Mouse (Mus musculus) liver, postnatal 0 days (tissue): ENCODE data around the gene Thumpd3. TPM values are rescaled to one million over a fixed set of nuclear protein-coding genes. Genes with fewer than 3 reads are reported as not detected.

Experiments
- ATAC-seq: fragments of 200-750 bp; cut with Nextera tagmentation; 2 replicates; pipeline ENCODE4 v1.8.0; 2017; ENCODE audit warnings: mild to moderate bottlenecking, moderate library complexity
- DNase-seq: peaks from one replicate; pipeline ENCODE4 v3.0.0-alpha.2; 2016
- H3K27ac ChIP-seq: fragments of 300-500 bp; sonication (generic); 2 replicates; pipeline ENCODE4 v1.5.1; 2014; ENCODE audit warnings: antibody characterized with exemption, moderate library complexity, mild to moderate bottlenecking, low read depth
- H3K27me3 ChIP-seq: fragments of 300-500 bp; sonication (generic); 2 replicates; pipeline ENCODE4 v1.6.1; 2014; ENCODE audit warnings: low read length, control low read depth, mixed read lengths; ENCODE audit not compliant: insufficient read depth
- H3K36me3 ChIP-seq: fragments of 300-500 bp; sonication (generic); replicated peaks from 2 replicates; pipeline ENCODE4 v1.6.1; 2014; ENCODE audit warnings: mild to moderate bottlenecking, control low read depth, low read length, moderate library complexity, mixed read lengths; ENCODE audit not compliant: insufficient read depth
- H3K4me1 ChIP-seq: fragments of 300-500 bp; sonication (generic); 2 replicates; pipeline ENCODE4 v1.6.1; 2014; ENCODE audit warnings: antibody characterized with exemption, mild to moderate bottlenecking, control low read depth; ENCODE audit not compliant: insufficient read depth
- H3K4me2 ChIP-seq: fragments of 300-500 bp; sonication (generic); 2 replicates; pipeline ENCODE4 v1.6.1; 2014; ENCODE audit warnings: low read depth, mild to moderate bottlenecking, low read length, moderate library complexity, mixed read lengths
- H3K4me3 ChIP-seq: fragments of 300-500 bp; sonication (generic); 2 replicates; pipeline ENCODE4 v1.5.1; 2014; ENCODE audit warnings: low read depth, low read length
- H3K9ac ChIP-seq: fragments of 300-500 bp; sonication (generic); replicated peaks from 2 replicates; pipeline ENCODE4 v1.6.1; 2014; ENCODE audit warnings: mild to moderate bottlenecking, moderate library complexity
- H3K9me3 ChIP-seq: fragments of 300-500 bp; sonication (generic); 2 replicates; pipeline ENCODE4 v1.6.1; 2016; ENCODE audit warnings: mild to moderate bottlenecking, control low read depth, low read length, mixed read lengths
- CTCF ChIP-seq: sonication (generic); IDR thresholded peaks from 2 replicates; pipeline ENCODE4 v1.5.1; 2016; ENCODE audit warnings: antibody characterized with exemption, low read depth
- EP300 ChIP-seq: IDR thresholded peaks from 2 replicates; pipeline ENCODE4 v1.6.1; 2016; ENCODE audit warnings: antibody characterized with exemption, low read depth, mild to moderate bottlenecking
- WGBS: fragments of 180-500 bp; shearing (Covaris S2); extraction: QIAGEN DNeasy Blood & Tissue Kit; methylation state at CpG from one replicate; pipeline ENCODE4 v1.1.7; 2014; ENCODE audit not compliant: insufficient replicate concordance; 5-methylcytosine and 5-hydroxymethylcytosine counted together
- polyA plus RNA-seq: library from polyadenylated mRNA; unstranded; fragments of >200 nt; fragmentation: Nextera tagmentation; extraction: Ambion mirVana; gene quantifications from 2 replicates; pipeline ENCODE4 v1.2.1, GENCODE M21; 2015

Thumpd3 gene
- polyA plus RNA-seq, 1 experiment from 2014 or later: 25.1 TPM

DNA sequence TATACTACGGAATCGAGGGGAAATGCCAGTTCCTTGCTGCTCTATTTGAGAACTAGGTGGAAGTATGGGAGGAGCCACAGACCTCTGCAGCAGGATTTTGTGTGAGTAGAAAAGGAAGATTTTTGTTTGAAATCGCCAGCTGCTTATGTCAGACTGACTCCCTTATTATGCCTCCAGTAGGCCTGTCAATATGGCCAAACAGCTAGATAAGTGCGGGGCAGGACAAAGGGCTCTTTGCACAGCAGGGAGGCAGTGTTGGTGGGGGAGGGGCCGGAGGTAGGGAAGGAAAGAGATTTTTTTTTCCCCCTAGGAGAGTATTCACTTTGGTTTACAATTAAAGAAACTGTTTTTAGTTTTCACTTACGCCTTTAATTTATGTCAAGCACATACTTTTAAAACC lies 36.2 kb downstream of the Thumpd3 start:
- Histone ChIP-seq H3K27ac (peak overlapping the region; percentile 24; the same call in 1 of the 2 replicates), H3K9ac (no peak overlapping the region), H3K27me3 (no peaks in the 10 kb centered on the region), H3K36me3 (no peaks in the 10 kb centered on the region), H3K9me3 (no peaks in the 10 kb centered on the region), H3K4me2 (peak overlapping the region; percentile 51), H3K4me3 (no peak overlapping the region), H3K4me1 (peaks cover 14% of the 10 kb centered on the region)
- WGBS: 30% methylated on average over 6 of the region's 6 CpGs
- ATAC-seq: no peak; the same call in 1 of the 2 replicates
- peak; percentile 61 for DNase-seq
- TF ChIP-seq EP300 (no peak), CTCF (no peak)

DNA sequence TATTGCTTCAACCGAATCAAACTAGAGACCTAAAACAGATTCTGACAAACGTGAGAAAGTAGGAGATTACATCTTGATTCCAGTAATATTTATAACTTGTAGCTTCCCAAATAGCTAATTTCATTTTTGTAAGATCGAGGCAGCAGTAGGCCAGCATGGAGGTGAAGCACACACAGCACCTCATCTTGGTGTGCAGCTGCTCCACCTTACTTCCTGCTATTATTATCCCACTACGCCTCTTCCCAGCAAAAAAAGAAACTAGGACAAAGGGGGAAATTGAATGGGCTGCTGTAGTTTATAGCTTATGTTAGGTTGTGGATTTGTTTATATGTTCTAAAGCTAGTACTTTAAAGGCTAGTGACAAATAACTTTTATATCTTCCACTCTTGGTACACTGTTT lies 38.6 kb downstream of the Thumpd3 start:
- no peak overlapping the region for H3K4me3 ChIP-seq
- no peak for ATAC-seq

GRCm38 (mm10) chr6:113093206-113093605 lies 47.2 kb downstream of the Thumpd3 start:
- Histone ChIP-seq H3K4me3 (no peak overlapping the region), H3K4me1 (peaks cover 6% of the 10 kb centered on the region; the same call in 1 of the 2 replicates), H3K27ac (no peak overlapping the region), H3K9me3 (no peaks in the 10 kb centered on the region), H3K9ac (no peak overlapping the region), H3K36me3 (no peaks in the 10 kb centered on the region), H3K27me3 (no peaks in the 10 kb centered on the region), H3K4me2 (no peak overlapping the region)
- no peak for DNase-seq
- ATAC-seq: no peak
- 80% methylated on average over 3 of the region's 3 CpGs for WGBS
- no peak for TF ChIP-seq CTCF
- no peak for TF ChIP-seq EP300

More for the DNA sequence above, 38.6 kb downstream of the Thumpd3 start:
- H3K9me3 ChIP-seq: no peaks in the 10 kb centered on the region
- 58% methylated on average over 4 of the region's 4 CpGs for WGBS
- H3K36me3 ChIP-seq: no peaks in the 10 kb centered on the region
- TF ChIP-seq CTCF (no peak), EP300 (no peak)
- no peak overlapping the region; the same call in 1 of the 2 replicates for H3K9ac ChIP-seq
- DNase-seq: no peak
- peaks cover 14% of the 10 kb centered on the region for H3K4me1 ChIP-seq
- H3K4me2 ChIP-seq: no peak overlapping the region
- no peaks in the 10 kb centered on the region for H3K27me3 ChIP-seq
- peak overlapping the region; percentile 29; the same call in 1 of the 2 replicates for H3K27ac ChIP-seq

DNA sequence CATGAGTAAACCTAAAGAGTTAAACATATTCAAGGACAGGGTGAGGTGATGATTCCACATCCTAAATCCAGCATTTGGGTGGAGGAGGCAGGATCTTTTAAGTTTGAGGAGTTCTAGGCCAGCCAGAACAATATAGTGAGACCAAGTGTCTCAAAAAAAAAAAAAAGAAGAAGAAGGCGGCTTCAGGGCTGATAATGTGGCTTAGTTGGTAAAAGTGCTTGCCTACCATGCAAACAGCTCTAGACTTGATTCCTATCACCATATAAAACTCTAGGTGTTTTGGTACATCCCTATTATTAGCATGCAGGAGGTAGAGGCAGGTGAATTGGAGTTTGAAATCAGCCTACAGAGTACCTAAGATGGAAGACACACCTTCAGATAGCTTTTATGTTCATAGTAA lies 49.5 kb downstream of the Thumpd3 start:
- H3K36me3 ChIP-seq: no peaks in the 10 kb centered on the region
- no peak overlapping the region for H3K4me3 ChIP-seq
- no peak overlapping the region for H3K27ac ChIP-seq
- DNase-seq (no peak), ATAC-seq (no peak)
- H3K4me2 ChIP-seq: no peak overlapping the region
- H3K4me1 ChIP-seq: peaks cover 14% of the 10 kb centered on the region
- H3K9me3 ChIP-seq: no peaks in the 10 kb centered on the region
- 82% methylated on average over 1 of the region's 1 CpGs for WGBS
- no peak overlapping the region for H3K9ac ChIP-seq
- no peaks in the 10 kb centered on the region for H3K27me3 ChIP-seq
- TF ChIP-seq CTCF (no peak), EP300 (no peak)

- H3K4me3 ChIP-seq: no peak overlapping the region
- peaks cover 18% of the 10 kb centered on the region for H3K4me1 ChIP-seq
- peak overlapping the region; percentile 22; the same call in 1 of the 2 replicates for H3K27ac ChIP-seq
- 72% methylated on average over 5 of the region's 5 CpGs for WGBS
- no peaks in the 10 kb centered on the region for H3K9me3 ChIP-seq
- DNase-seq (no peak), ATAC-seq (no peak)
- TF ChIP-seq EP300 (no peak), CTCF (no peak)
- no peaks in the 10 kb centered on the region for H3K27me3 ChIP-seq
- no peaks in the 10 kb centered on the region for H3K36me3 ChIP-seq
- no peak overlapping the region for H3K4me2 ChIP-seq
- no peak overlapping the region for H3K9ac ChIP-seq
Observed at GRCm38 (mm10) chr6:113097662-113098061, 51.6 kb downstream of the Thumpd3 start.

GRCm38 (mm10) chr6:113099640-113100289 lies 53.7 kb downstream of the Thumpd3 start:
- DNase-seq: peak; percentile 78
- Histone ChIP-seq H3K9ac (no peak overlapping the region), H3K4me1 (peaks cover 18% of the 10 kb centered on the region), H3K27ac (peak overlapping the region; percentile 58), H3K4me3 (no peak overlapping the region), H3K9me3 (no peaks in the 10 kb centered on the region), H3K4me2 (peak overlapping the region; percentile 34), H3K27me3 (no peaks in the 10 kb centered on the region), H3K36me3 (peaks cover 4% of the 10 kb centered on the region; the same call in 1 of the 2 replicates)
- WGBS: 15% methylated on average over 5 of the region's 5 CpGs
- TF ChIP-seq CTCF: no peak
- peak; percentile 38; the same call in 1 of the 2 replicates for TF ChIP-seq EP300
- ATAC-seq: peak; percentile 86
